Mouse (Mus musculus): ENCODE results near the gene Zdhhc6. TPM values are rescaled to one million over a fixed set of nuclear protein-coding genes. Genes with fewer than 3 reads are reported as not detected.

Gene Zdhhc6
- polyA plus RNA-seq, 1 experiment, result 37.4 TPM

GRCm38 (mm10) chr19:55226621-55227020 is 89.2 kb downstream of the Zdhhc6 start:
- Histone ChIP-seq H3K36me3 (ENCODE audit: control insufficient read depth, insufficient read depth) (no peaks in the 10 kb centered on the region), H3ac (ENCODE audit: control insufficient read depth, insufficient read length) (no peak overlapping the region), H3K4me2 (ENCODE audit: low read depth) (no peak overlapping the region), H3K27me3 (ENCODE audit: control insufficient read depth, insufficient read depth, insufficient read length) (no peaks in the 10 kb centered on the region), H3K4me3 (no peak overlapping the region), H3K79me2 (ENCODE audit: control insufficient read depth, insufficient read depth) (no peaks in the 10 kb centered on the region)
- TF ChIP-seq SRF (IDR thresholded peaks at IDR 0.05; ENCODE audit: control insufficient read depth, insufficient read length, low read depth) (no peak), POLR2A (IDR thresholded peaks at IDR 0.05; ENCODE audit: insufficient read length, low read depth) (no peak), USF1 (IDR thresholded peaks at IDR 0.05; ENCODE audit: low read depth) (no peak), MYOD1 (IDR thresholded peaks at IDR 0.05; ENCODE audit: control insufficient read depth in 1 of 3, insufficient read length in 2 of 3, low read depth in 2 of 3) (no peak), E2F4 (IDR thresholded peaks at IDR 0.05; ENCODE audit: insufficient read depth) (no peak), MYOG (IDR thresholded peaks at IDR 0.05; ENCODE audit: control insufficient read depth in 1 of 3, insufficient read depth in 1 of 3, insufficient read length in 2 of 3, low read depth in 2 of 3) (no peak), MAX (IDR thresholded peaks at IDR 0.05; ENCODE audit: low read depth) (no peak), CEBPB (IDR thresholded peaks at IDR 0.05; ENCODE audit: insufficient read depth, poor library complexity, severe bottlenecking) (no peak), REST (IDR thresholded peaks at IDR 0.05; ENCODE audit: insufficient read depth, insufficient read length) (no peak), POLR2AphosphoS2 (IDR thresholded peaks at IDR 0.05; ENCODE audit: insufficient read length, low read depth) (no peak), TCF12 (IDR thresholded peaks at IDR 0.05; ENCODE audit: insufficient read depth, poor library complexity, severe bottlenecking) (no peak), TCF3 (IDR thresholded peaks at IDR 0.05; ENCODE audit: insufficient read length, low read depth) (no peak)

GRCm38 (mm10) chr19:55222268-55222667 is 93.6 kb downstream of the Zdhhc6 start:
- Histone ChIP-seq H3ac (ENCODE audit: control insufficient read depth, insufficient read length) (no peak overlapping the region), H3K4me3 (no peak overlapping the region), H3K4me2 (ENCODE audit: low read depth) (no peak overlapping the region), H3K27me3 (ENCODE audit: control insufficient read depth, insufficient read depth, insufficient read length) (no peaks in the 10 kb centered on the region), H3K79me2 (ENCODE audit: control insufficient read depth, insufficient read depth) (no peaks in the 10 kb centered on the region), H3K36me3 (ENCODE audit: control insufficient read depth, insufficient read depth) (no peaks in the 10 kb centered on the region)
- TF ChIP-seq SRF (IDR thresholded peaks at IDR 0.05; ENCODE audit: control insufficient read depth, insufficient read length, low read depth) (no peak), REST (IDR thresholded peaks at IDR 0.05; ENCODE audit: insufficient read depth, insufficient read length) (no peak), TCF12 (IDR thresholded peaks at IDR 0.05; ENCODE audit: insufficient read depth, poor library complexity, severe bottlenecking) (no peak)

Other genes starting within 250 kb of the Zdhhc6 start
- gene Gpam, start 188.8 kb downstream of the Zdhhc6 start, polyA plus RNA-seq (2012; fragmentation: generic; extraction: Trizol), result 18.1 TPM
- not detected for gene Tectb, start 135.3 kb downstream of the Zdhhc6 start, polyA plus RNA-seq (2012; fragmentation: generic; extraction: Trizol)
- 0.05 TPM for gene Gucy2g, start 74.8 kb downstream of the Zdhhc6 start, polyA plus RNA-seq (2012; fragmentation: generic; extraction: Trizol)
- 16.0 TPM for gene Acsl5, start 64.1 kb downstream of the Zdhhc6 start, polyA plus RNA-seq (2012; fragmentation: generic; extraction: Trizol)
- 10.5 TPM for gene Vti1a, start 263 bp upstream of the Zdhhc6 start, polyA plus RNA-seq (2012; fragmentation: generic; extraction: Trizol)

All from myocyte (in vitro differentiated cells).